Mouse (Mus musculus) forebrain, embryonic 14.5 days (tissue): ENCODE data around the gene Dcaf7. TPM values are rescaled to one million over a fixed set of nuclear protein-coding genes. Genes with fewer than 3 reads are reported as not detected.
A peak's percentile ranks its signal among the peaks of the same experiment; 100 is the strongest.
"Not testable (repeated sequence)": the region's sequence is repeated elsewhere in the genome, so short reads cannot be mapped to it uniquely, and the experiment has no call there.

ENCODE experiments used
- ATAC-seq: fragments of 200-750 bp; cut with Nextera tagmentation; 2 replicates; pipeline ENCODE4 v1.8.0; 2017; ENCODE audit warnings: mild to moderate bottlenecking, moderate library complexity
- DNase-seq: peaks from one replicate; pipeline ENCODE4 v3.0.0-alpha.2; 2015; ENCODE audit warnings: low spot score
- H3K27ac ChIP-seq: fragments of 300-500 bp; sonication (generic); 2 replicates; pipeline ENCODE4 v1.5.1; 2014; ENCODE audit warnings: low read depth, mild to moderate bottlenecking, control low read depth, low read length, moderate library complexity
- H3K27me3 ChIP-seq: fragments of 300-500 bp; sonication (generic); replicated peaks from 2 replicates; pipeline ENCODE4 v1.6.1; 2014; ENCODE audit warnings: low read length, control low read depth, mixed read lengths; ENCODE audit not compliant: control insufficient read depth, insufficient read depth
- H3K36me3 ChIP-seq: fragments of 300-500 bp; sonication (generic); 2 replicates; pipeline ENCODE4 v1.6.1; 2014; ENCODE audit warnings: low read length, control low read depth; ENCODE audit not compliant: control insufficient read depth, insufficient read depth
- H3K4me1 ChIP-seq: fragments of 300-500 bp; sonication (generic); 2 replicates; pipeline ENCODE4 v1.6.1; 2014; ENCODE audit warnings: antibody characterized with exemption, low read length, control low read depth; ENCODE audit not compliant: control insufficient read depth, insufficient read depth
- H3K4me2 ChIP-seq: fragments of 300-500 bp; sonication (generic); 2 replicates; pipeline ENCODE4 v1.6.1; 2014; ENCODE audit warnings: mild to moderate bottlenecking, control low read depth, low read length
- H3K4me3 ChIP-seq: fragments of 300-500 bp; sonication (generic); 2 replicates; pipeline ENCODE4 v1.5.1; 2014; ENCODE audit warnings: low read depth, low read length, control low read depth
- H3K9ac ChIP-seq: fragments of 300-500 bp; sonication (generic); 2 replicates; pipeline ENCODE4 v1.6.1; 2014; ENCODE audit warnings: mild to moderate bottlenecking, low read length, control low read depth, moderate library complexity
- H3K9me3 ChIP-seq: fragments of 300-500 bp; sonication (generic); replicated peaks from 2 replicates; pipeline ENCODE4 v1.6.1; 2016; ENCODE audit warnings: low read length, control low read depth, mixed read lengths; ENCODE audit not compliant: control insufficient read depth
- WGBS: fragments of 180-500 bp; shearing (Covaris S2); extraction: QIAGEN DNeasy Blood & Tissue Kit; methylation state at CpG from one replicate; pipeline ENCODE4 v1.1.7; 2014; 5-methylcytosine and 5-hydroxymethylcytosine counted together
- polyA plus RNA-seq: library from polyadenylated mRNA; unstranded; fragments of >200 nt; fragmentation: Nextera tagmentation; extraction: Ambion mirVana; gene quantifications from 2 replicates; pipeline ENCODE4 v1.2.1, GENCODE M21; 2014

The Dcaf7 gene
- polyA plus RNA-seq, 1 experiment from 2014 or later: 76.2 TPM

DNA sequence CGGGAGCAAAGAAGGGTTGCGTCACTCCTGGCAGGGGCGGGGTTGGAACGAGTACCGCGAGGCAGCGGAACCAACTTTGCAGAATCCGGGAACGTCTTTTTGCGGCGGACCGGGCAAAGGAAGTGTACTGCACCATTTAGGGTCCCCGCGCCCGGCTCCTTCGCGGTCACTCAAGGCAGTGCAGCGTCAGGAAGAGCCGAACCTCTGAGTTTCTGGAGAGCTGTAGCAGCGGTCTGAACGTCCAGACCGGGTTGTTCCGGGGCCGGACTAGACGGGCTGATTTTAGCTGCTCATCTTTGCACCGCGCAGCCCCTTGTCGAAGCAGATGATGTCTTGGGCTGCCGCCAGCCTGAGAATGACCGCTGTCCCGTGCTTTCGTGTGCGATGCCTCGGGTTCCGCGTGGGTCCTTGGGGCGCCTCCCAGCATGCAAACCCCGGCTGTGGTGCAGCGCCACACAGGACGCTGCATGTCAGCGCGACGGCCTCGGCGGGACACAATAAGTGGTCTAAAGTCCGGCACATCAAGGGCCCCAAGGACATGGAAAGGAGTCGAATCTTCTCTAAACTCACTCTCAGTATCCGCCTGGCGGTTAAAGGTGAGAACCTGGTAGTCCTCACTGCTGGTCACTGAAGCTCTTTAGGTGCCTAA lies 29.4 kb downstream of the Dcaf7 start, which contains the start of gene Taco1:
Gene Taco1, plus strand, starts transcription at position 139 of the 649 bp plus-strand sequence.
- no peaks in the 10 kb centered on the region; the same call in 1 of the 2 replicates for H3K36me3 ChIP-seq
- H3K4me1 ChIP-seq: 0 out of 2 replicates have a peak, but pooled peaks cover 3% of the 10 kb centered on the region
- H3K4me2 ChIP-seq: peak within 1 kb of the TSS; percentile 95
- DNase-seq (peak; percentile 97), ATAC-seq (peak; percentile 98)
- H3K27ac ChIP-seq: peak within 1 kb of the TSS; percentile 74
- peak within 1 kb of the TSS; percentile 90 for H3K9ac ChIP-seq
- H3K4me3 ChIP-seq: peak within 1 kb of the TSS; percentile 80
- WGBS: under 1% methylated on average over 49 of the region's 49 CpGs
- H3K27me3 ChIP-seq: no peaks in the 10 kb centered on the region
- no peaks in the 10 kb centered on the region for H3K9me3 ChIP-seq

- Histone ChIP-seq H3K4me2 (peak overlapping the region; percentile 95), H3K4me3 (peak overlapping the region; percentile 80), H3K9ac (peak overlapping the region; percentile 90)
- peak; percentile 71 for DNase-seq
- H3K9me3 ChIP-seq, H3K36me3 ChIP-seq, H3K4me1 ChIP-seq, H3K27ac ChIP-seq, ATAC-seq, H3K27me3 ChIP-seq: not testable (repeated sequence)
- 20% methylated on average over 23 of the region's 23 CpGs for WGBS
Measured at GRCm38 (mm10) chr11:106066616-106067015, 29.9 kb downstream of the Dcaf7 start.

DNA sequence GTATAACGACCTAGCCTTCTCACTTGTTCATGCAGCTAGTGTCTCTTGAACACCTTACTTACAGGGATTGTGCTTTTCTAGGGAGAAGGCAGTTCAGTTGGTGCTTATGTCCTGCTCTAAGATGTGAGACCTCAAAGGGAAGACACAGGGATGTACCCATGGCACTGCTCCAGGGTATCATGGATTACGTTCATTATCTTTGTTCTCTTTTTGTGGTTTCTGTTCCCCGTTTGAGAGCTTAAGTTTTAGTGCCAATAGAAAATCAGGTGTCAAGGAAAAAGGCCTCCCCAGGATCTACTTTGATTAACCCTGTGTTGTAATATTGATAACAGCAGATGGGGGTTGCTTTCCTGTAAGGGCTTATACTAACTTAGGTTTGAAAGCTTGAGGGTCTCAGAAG lies 37.1 kb downstream of the Dcaf7 start:
- Histone ChIP-seq H3K27me3 (no peaks in the 10 kb centered on the region), H3K36me3 (peaks cover 21% of the 10 kb centered on the region), H3K27ac (no peak overlapping the region), H3K9ac (no peak overlapping the region), H3K9me3 (no peaks in the 10 kb centered on the region), H3K4me1 (no peaks in the 10 kb centered on the region), H3K4me3 (no peak overlapping the region), H3K4me2 (no peak overlapping the region)
- 83% methylated on average over 3 of the region's 3 CpGs for WGBS
- ATAC-seq: no peak
- DNase-seq: no peak

- no peak overlapping the region for H3K9ac ChIP-seq
- peak; percentile 78 for DNase-seq
- no peak overlapping the region for H3K27ac ChIP-seq
- WGBS: 5% methylated on average over 4 of the region's 4 CpGs
- H3K36me3 ChIP-seq: peaks cover 21% of the 10 kb centered on the region
- H3K4me3 ChIP-seq: no peak overlapping the region
- H3K4me2 ChIP-seq: no peak overlapping the region
- ATAC-seq: no peak
- no peaks in the 10 kb centered on the region for H3K27me3 ChIP-seq
- no peaks in the 10 kb centered on the region for H3K9me3 ChIP-seq
- no peaks in the 10 kb centered on the region for H3K4me1 ChIP-seq
Measured at GRCm38 (mm10) chr11:106076321-106076720, 39.6 kb downstream of the Dcaf7 start.

DNA sequence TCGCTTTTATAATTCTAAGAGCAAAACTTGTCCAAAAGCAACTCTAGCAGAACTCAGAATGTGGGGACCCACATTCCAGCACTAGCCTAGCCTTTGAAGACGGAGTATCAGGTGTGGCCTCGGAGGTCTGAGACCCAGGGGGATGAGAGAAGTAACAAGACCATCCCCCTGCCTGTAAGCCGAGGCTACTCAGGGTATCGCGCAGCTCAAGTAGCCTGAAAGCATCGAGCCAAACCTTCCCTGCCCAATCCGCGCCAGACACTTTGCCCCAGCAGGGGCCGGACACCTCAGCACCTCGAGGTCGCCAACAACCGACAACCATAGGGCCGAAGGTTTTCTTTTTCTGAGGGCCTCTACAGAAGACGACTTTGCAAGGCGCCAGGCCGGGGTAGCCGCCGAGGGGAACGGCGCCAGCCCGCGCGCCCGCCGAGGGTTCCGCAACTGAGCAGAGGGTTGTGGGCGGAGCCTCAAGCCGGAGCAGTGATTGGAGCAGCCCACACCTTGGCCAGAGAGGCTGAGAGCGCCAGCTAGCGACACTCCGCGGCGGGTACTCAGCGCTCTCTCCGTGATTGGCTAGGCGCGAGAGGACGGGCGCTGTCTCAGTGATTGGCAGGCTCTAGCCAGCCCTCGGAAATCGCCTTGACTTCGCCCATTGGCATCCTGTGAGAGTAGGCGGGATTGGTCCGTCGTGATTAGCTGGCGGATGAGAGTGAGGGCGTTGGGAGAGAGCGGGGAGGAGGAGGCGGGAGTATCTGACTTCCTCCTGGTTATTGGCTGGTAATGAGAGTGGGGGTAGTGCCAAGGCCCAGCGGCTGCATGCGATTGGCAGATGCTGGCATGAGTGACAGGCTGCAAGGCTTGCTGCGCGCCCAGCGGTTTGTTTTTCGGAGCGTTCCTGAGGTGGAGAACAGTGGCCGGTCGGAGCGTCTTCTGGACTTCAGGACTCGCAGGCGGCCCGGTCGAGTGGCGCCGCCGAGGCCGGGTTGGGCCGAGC lies 47.3 kb downstream of the Dcaf7 start, which contains the start of gene Map3k3:
Gene Map3k3, plus strand, starts transcription at position 906 of the 994 bp plus-strand sequence.
- no peaks in the 10 kb centered on the region for H3K9me3 ChIP-seq
- peaks cover 7% of the 10 kb centered on the region for H3K4me1 ChIP-seq
- H3K9ac ChIP-seq: peak within 1 kb of the TSS; percentile 90
- H3K36me3 ChIP-seq: no peaks in the 10 kb centered on the region
- peak within 1 kb of the TSS; percentile 96 for H3K27ac ChIP-seq
- H3K27me3 ChIP-seq: no peaks in the 10 kb centered on the region
- peak within 1 kb of the TSS; percentile 70 for H3K4me2 ChIP-seq
- peak within 1 kb of the TSS; percentile 85 for H3K4me3 ChIP-seq
- peak; percentile 100 for DNase-seq
- under 1% methylated on average over 69 of the region's 69 CpGs for WGBS
- ATAC-seq: peak; percentile 97

- H3K27ac ChIP-seq: peak overlapping the region; percentile 96
- no peaks in the 10 kb centered on the region for H3K9me3 ChIP-seq
- H3K27me3 ChIP-seq: no peaks in the 10 kb centered on the region
- H3K9ac ChIP-seq: peak overlapping the region; percentile 90
- H3K4me3 ChIP-seq: peak overlapping the region; percentile 85
- peak; percentile 84 for DNase-seq
- 2% methylated on average over 60 of the region's 61 CpGs for WGBS
- H3K4me1 ChIP-seq: peaks cover 7% of the 10 kb centered on the region
- no peaks in the 10 kb centered on the region for H3K36me3 ChIP-seq
- peak overlapping the region; percentile 55 for H3K4me2 ChIP-seq
- peak; percentile 56 for ATAC-seq
Measured at GRCm38 (mm10) chr11:106084911-106085561, 48.4 kb downstream of the Dcaf7 start.

GRCm38 (mm10) chr11:106098223-106098622 lies 61.6 kb downstream of the Dcaf7 start:
- no peak for DNase-seq
- Histone ChIP-seq H3K27ac (no peak overlapping the region), H3K4me2 (no peak overlapping the region), H3K27me3 (no peaks in the 10 kb centered on the region), H3K4me3 (no peak overlapping the region), H3K9ac (no peak overlapping the region), H3K9me3 (no peaks in the 10 kb centered on the region), H3K36me3 (peaks cover 15% of the 10 kb centered on the region; the same call in 1 of the 2 replicates), H3K4me1 (no peaks in the 10 kb centered on the region)
- whole genome bisulfite sequencing: 100% methylated on average over 1 of the region's 1 CpGs
- ATAC-seq: no peak

DNA sequence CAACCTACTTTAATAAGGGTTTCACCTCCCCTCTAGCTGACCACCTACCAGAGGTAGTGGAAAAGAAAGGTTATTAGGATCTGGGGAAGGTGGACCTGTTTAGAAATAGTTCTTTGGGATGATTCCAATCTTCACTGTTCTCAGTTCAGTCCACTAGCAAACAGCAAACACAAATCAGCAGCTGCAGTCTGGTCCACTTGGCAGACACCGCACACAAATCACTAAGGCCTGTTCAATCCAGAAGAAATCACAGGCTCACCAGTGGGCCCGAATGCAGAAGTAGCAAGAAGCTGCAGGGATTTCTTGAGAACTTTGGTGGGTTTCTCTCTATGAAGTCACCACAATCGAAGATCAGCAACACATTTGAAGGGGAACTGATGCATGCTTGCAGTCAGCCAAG lies 66.2 kb downstream of the Dcaf7 start:
- WGBS: 94% methylated on average over 3 of the region's 3 CpGs

More for the DNA sequence above, 66.2 kb downstream of the Dcaf7 start:
- no peak for DNase-seq
- no peaks in the 10 kb centered on the region for H3K4me1 ChIP-seq
- H3K9me3 ChIP-seq: no peaks in the 10 kb centered on the region
- H3K4me2 ChIP-seq: no peak overlapping the region
- H3K4me3 ChIP-seq: no peak overlapping the region
- peaks cover 21% of the 10 kb centered on the region; the same call in 1 of the 2 replicates for H3K36me3 ChIP-seq
- ATAC-seq: no peak
- H3K27me3 ChIP-seq: no peaks in the 10 kb centered on the region
- H3K9ac ChIP-seq: no peak overlapping the region
- no peak overlapping the region for H3K27ac ChIP-seq
